Mouse (Mus musculus) lung, embryonic 15.5 days (tissue): Measurements from ENCODE around the gene Wdpcp. TPM values are rescaled to one million over a fixed set of nuclear protein-coding genes. Genes with fewer than 3 reads are reported as not detected.

ENCODE experiments used
- ATAC-seq: fragments of 200-750 bp; cut with Nextera tagmentation; 2 replicates; pipeline ENCODE4 v1.8.0; 2017; ENCODE audit warnings: moderate number of reproducible peaks, borderline replicate concordance; ENCODE audit not compliant: low FRiP score, low TSS enrichment; ENCODE audit errors: extremely low read depth
- H3K27ac ChIP-seq: fragments of 300-500 bp; sonication (generic); 2 replicates; pipeline ENCODE4 v1.5.1; 2015; ENCODE audit warnings: moderate library complexity, mild to moderate bottlenecking, inconsistent platforms
- H3K27me3 ChIP-seq: fragments of 300-500 bp; sonication (generic); 2 replicates; pipeline ENCODE4 v1.6.1; 2015; ENCODE audit warnings: inconsistent platforms
- H3K36me3 ChIP-seq: fragments of 300-500 bp; sonication (generic); 2 replicates; pipeline ENCODE4 v1.6.1; 2015; ENCODE audit warnings: inconsistent platforms
- H3K4me1 ChIP-seq: fragments of 300-500 bp; sonication (generic); 2 replicates; pipeline ENCODE4 v1.6.1; 2015; ENCODE audit warnings: inconsistent platforms
- H3K4me2 ChIP-seq: fragments of 300-500 bp; sonication (generic); 2 replicates; pipeline ENCODE4 v1.6.1; 2015; ENCODE audit warnings: inconsistent platforms, mild to moderate bottlenecking, moderate library complexity
- H3K4me3 ChIP-seq: fragments of 300-500 bp; sonication (generic); 2 replicates; pipeline ENCODE4 v1.5.1; 2015; ENCODE audit warnings: mild to moderate bottlenecking, inconsistent platforms
- H3K9ac ChIP-seq: fragments of 300-500 bp; sonication (generic); 2 replicates; pipeline ENCODE4 v1.6.1; 2015; ENCODE audit warnings: inconsistent platforms
- H3K9me3 ChIP-seq: fragments of 300-500 bp; sonication (generic); 2 replicates; pipeline ENCODE4 v1.6.1; 2016; ENCODE audit warnings: inconsistent platforms
- WGBS: fragments of 180-500 bp; shearing (Covaris S2); methylation state at CpG from one replicate; pipeline ENCODE4 v1.1.7; 2015; 5-methylcytosine and 5-hydroxymethylcytosine counted together
- microRNA-seq: library from miRNA; unstranded; fragments of <30 nt; microRNA quantifications from one replicate; pipeline ENCODE4, GENCODE M21; 2016
- polyA plus RNA-seq: library from polyadenylated mRNA; unstranded; fragments of >200 nt; fragmentation: Nextera tagmentation; extraction: Ambion mirVana; gene quantifications from 2 replicates; pipeline ENCODE4 v1.2.1, GENCODE M21; 2015

Wdpcp gene
- polyA plus RNA-seq, 1 experiment from 2014 or later, result 12.5 TPM

- Histone ChIP-seq H3K4me2 (no peak overlapping the region), H3K9ac (no peak overlapping the region), H3K4me1 (no peaks in the 10 kb centered on the region), H3K9me3 (no peaks in the 10 kb centered on the region), H3K27ac (no peak overlapping the region), H3K27me3 (no peaks in the 10 kb centered on the region), H3K36me3 (no peaks in the 10 kb centered on the region), H3K4me3 (no peak overlapping the region)
- 83% methylated on average over 1 of the region's 1 CpGs for WGBS
- no peak for ATAC-seq
Measured at GRCm38 (mm10) chr11:21826521-21826920, 254.5 kb downstream of the Wdpcp start.

GRCm38 (mm10) chr11:21847040-21847439 is 275.0 kb downstream of the Wdpcp start:
- no peaks in the 10 kb centered on the region for H3K36me3 ChIP-seq
- WGBS, result 90% methylated on average over 2 of the region's 2 CpGs
- H3K27me3 ChIP-seq, result no peaks in the 10 kb centered on the region
- no peaks in the 10 kb centered on the region for H3K9me3 ChIP-seq
- H3K4me1 ChIP-seq, result no peaks in the 10 kb centered on the region
- no peak for ATAC-seq
- no peak overlapping the region for H3K4me2 ChIP-seq
- no peak overlapping the region for H3K27ac ChIP-seq
- H3K4me3 ChIP-seq, result no peak overlapping the region
- H3K9ac ChIP-seq, result no peak overlapping the region

- WGBS, result 44% methylated on average over 6 of the region's 6 CpGs
- H3K36me3 ChIP-seq, result no peaks in the 10 kb centered on the region
- no peak overlapping the region for H3K4me3 ChIP-seq
- ATAC-seq, result no peak
- no peak overlapping the region for H3K4me2 ChIP-seq
- H3K9me3 ChIP-seq, result no peaks in the 10 kb centered on the region
- H3K9ac ChIP-seq, result no peak overlapping the region
- no peak overlapping the region for H3K27ac ChIP-seq
- no peaks in the 10 kb centered on the region for H3K4me1 ChIP-seq
- no peaks in the 10 kb centered on the region for H3K27me3 ChIP-seq
Measured at GRCm38 (mm10) chr11:21864000-21864399, 292.0 kb downstream of the Wdpcp start.

DNA sequence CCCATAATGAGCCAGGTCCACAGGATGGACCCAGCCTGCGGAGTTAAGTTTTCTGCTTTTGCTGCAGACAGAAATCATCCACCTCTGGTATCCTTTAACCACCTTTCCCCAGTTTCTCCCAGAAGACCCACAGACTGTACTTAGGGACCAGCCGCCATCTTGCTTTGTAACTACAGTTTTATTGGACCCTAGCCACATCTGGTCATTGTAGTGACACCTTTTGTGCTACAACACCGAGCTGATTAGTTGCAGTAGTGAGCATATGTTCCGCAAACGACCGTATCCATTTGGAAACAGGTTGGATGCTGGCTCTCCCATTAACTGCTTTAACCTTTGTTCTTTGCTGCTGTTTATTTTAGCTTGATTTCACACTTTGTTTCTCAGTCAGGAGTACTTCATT is 292.5 kb downstream of the Wdpcp start:
- no peaks in the 10 kb centered on the region for H3K27me3 ChIP-seq
- H3K9ac ChIP-seq, result no peak overlapping the region
- no peaks in the 10 kb centered on the region for H3K36me3 ChIP-seq
- no peak overlapping the region for H3K27ac ChIP-seq
- no peak overlapping the region for H3K4me3 ChIP-seq
- ATAC-seq, result no peak
- H3K9me3 ChIP-seq, result no peaks in the 10 kb centered on the region
- H3K4me2 ChIP-seq, result no peak overlapping the region
- 84% methylated on average over 6 of the region's 6 CpGs for WGBS
- no peaks in the 10 kb centered on the region for H3K4me1 ChIP-seq

GRCm38 (mm10) chr11:21868675-21869074 is 296.6 kb downstream of the Wdpcp start:
- no peak for ATAC-seq
- 54% methylated on average over 3 of the region's 3 CpGs for WGBS

GRCm38 (mm10) chr11:21870863-21871262 is 298.8 kb downstream of the Wdpcp start:
- no peaks in the 10 kb centered on the region for H3K9me3 ChIP-seq
- no peak overlapping the region for H3K4me3 ChIP-seq
- H3K27ac ChIP-seq, result no peak overlapping the region
- H3K4me1 ChIP-seq, result no peaks in the 10 kb centered on the region
- no peak overlapping the region for H3K9ac ChIP-seq
- 59% methylated on average over 1 of the region's 1 CpGs for WGBS
- ATAC-seq, result no peak
- H3K27me3 ChIP-seq, result no peaks in the 10 kb centered on the region
- no peaks in the 10 kb centered on the region for H3K36me3 ChIP-seq
- H3K4me2 ChIP-seq, result no peak overlapping the region

More at GRCm38 (mm10) chr11:21868675-21869074, 296.6 kb downstream of the Wdpcp start:
- Histone ChIP-seq H3K9ac (no peak overlapping the region), H3K4me2 (no peak overlapping the region), H3K9me3 (no peaks in the 10 kb centered on the region), H3K4me3 (no peak overlapping the region), H3K4me1 (no peaks in the 10 kb centered on the region), H3K27ac (no peak overlapping the region), H3K36me3 (no peaks in the 10 kb centered on the region), H3K27me3 (no peaks in the 10 kb centered on the region)

- Histone ChIP-seq H3K9ac (no peak overlapping the region), H3K27me3 (no peaks in the 10 kb centered on the region), H3K4me3 (no peak overlapping the region), H3K27ac (no peak overlapping the region), H3K4me1 (no peaks in the 10 kb centered on the region), H3K9me3 (no peaks in the 10 kb centered on the region), H3K4me2 (no peak overlapping the region), H3K36me3 (no peaks in the 10 kb centered on the region)
- 52% methylated on average over 4 of the region's 4 CpGs for WGBS
- no peak for ATAC-seq
Measured at GRCm38 (mm10) chr11:21871728-21872127, 299.7 kb downstream of the Wdpcp start.

DNA sequence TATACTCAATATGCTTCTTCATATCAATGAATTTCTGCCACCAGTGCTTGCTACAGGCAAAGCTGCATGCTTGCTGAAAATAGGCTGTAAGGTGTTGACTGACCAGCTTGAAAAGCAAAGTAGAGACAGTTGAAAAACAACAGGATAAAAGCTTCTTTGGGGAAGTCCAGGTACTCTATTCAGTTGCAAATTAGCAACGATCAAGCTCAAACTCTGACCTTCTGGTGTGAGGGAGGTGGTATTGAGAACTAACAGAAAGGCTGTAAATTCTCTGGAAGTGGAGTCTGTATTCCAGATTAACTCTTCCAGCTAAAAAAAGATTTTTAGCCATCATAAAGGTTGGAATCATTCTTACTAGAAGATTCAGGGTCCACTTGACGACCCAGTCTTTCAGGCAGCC is 303.0 kb downstream of the Wdpcp start:
- Histone ChIP-seq H3K9me3 (no peaks in the 10 kb centered on the region), H3K27me3 (no peaks in the 10 kb centered on the region), H3K9ac (no peak overlapping the region), H3K36me3 (no peaks in the 10 kb centered on the region), H3K4me2 (no peak overlapping the region), H3K27ac (no peak overlapping the region), H3K4me3 (no peak overlapping the region), H3K4me1 (no peaks in the 10 kb centered on the region)
- 83% methylated on average over 2 of the region's 2 CpGs for WGBS
- no peak for ATAC-seq

DNA sequence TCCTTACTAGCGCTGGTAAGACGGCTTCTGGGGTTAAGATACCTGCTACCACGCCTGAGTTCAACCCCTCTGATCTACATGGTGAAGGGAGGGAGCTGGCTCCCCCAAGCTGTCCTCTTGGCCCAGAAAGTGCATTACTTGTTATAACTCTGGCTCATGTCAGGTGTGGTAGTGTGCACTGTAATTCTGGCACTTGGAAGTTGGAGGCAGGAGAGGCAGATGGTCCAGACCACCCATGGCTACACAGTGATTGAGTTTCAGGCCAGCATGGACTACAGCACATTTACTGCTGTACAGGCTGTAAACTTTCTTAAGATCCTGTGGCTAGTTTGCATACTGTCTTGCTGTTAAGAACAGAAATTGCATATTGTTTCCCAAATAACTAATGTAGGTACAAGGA is 322.7 kb downstream of the Wdpcp start:
- Histone ChIP-seq H3K4me3 (no peak overlapping the region), H3K9me3 (no peaks in the 10 kb centered on the region), H3K27ac (no peak overlapping the region), H3K9ac (no peak overlapping the region), H3K27me3 (no peaks in the 10 kb centered on the region), H3K4me2 (no peak overlapping the region), H3K36me3 (no peaks in the 10 kb centered on the region), H3K4me1 (no peaks in the 10 kb centered on the region)
- ATAC-seq, result no peak
- 84% methylated on average over 3 of the region's 3 CpGs for WGBS

DNA sequence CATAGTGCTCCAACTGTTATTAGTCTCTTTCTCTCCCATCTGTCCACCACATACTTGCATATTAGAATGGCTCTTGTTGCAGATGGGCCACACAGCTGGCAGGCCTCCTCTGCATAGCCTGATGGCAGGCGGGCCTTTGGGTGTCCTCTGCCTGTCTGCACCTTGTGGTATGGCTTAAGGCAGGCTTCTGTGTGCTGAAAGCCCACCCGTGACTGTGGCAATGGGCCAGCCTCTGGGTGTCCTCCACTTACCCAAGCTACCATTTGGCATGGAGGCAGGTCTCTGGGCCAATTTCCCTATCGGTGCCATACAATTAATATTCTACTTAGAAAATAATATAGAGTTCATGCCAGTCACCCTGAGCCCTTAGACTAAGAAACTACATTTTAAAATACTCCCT is 350.5 kb downstream of the Wdpcp start:
- Histone ChIP-seq H3K4me3 (no peak overlapping the region), H3K9ac (no peak overlapping the region), H3K9me3 (no peaks in the 10 kb centered on the region), H3K27me3 (no peaks in the 10 kb centered on the region), H3K27ac (no peak overlapping the region), H3K4me1 (no peaks in the 10 kb centered on the region), H3K4me2 (no peak overlapping the region), H3K36me3 (no peaks in the 10 kb centered on the region)
- ATAC-seq, result no peak
- WGBS, result 83% methylated on average over 3 of the region's 3 CpGs

Small RNA genes lying within 50 kb of the gene (microRNA-seq; reads per million reads assigned to microRNA genes)
- gene Gm22990, result not detected

Other genes starting within 250 kb of the Wdpcp start
- gene Ugp2, start 201.0 kb upstream of the Wdpcp start, polyA plus RNA-seq, result 89.5 and 95.1 TPM in 2 replicates
- 406 and 436 TPM in 2 replicates for gene Mdh1, start 132 bp downstream of the Wdpcp start, polyA plus RNA-seq